Mouse (Mus musculus) heart, adult 11 months (tissue): ENCODE results near the gene Stk25.

Experiments used
- DNase-seq: peaks from one replicate; pipeline ENCODE4 v3.0.0; 2022

Stk25 gene

GRCm38 (mm10) chr1:93668791-93669548 lies 10.5 kb upstream of the Stk25 start:
- peak; percentile 99 for DNase-seq

DNA sequence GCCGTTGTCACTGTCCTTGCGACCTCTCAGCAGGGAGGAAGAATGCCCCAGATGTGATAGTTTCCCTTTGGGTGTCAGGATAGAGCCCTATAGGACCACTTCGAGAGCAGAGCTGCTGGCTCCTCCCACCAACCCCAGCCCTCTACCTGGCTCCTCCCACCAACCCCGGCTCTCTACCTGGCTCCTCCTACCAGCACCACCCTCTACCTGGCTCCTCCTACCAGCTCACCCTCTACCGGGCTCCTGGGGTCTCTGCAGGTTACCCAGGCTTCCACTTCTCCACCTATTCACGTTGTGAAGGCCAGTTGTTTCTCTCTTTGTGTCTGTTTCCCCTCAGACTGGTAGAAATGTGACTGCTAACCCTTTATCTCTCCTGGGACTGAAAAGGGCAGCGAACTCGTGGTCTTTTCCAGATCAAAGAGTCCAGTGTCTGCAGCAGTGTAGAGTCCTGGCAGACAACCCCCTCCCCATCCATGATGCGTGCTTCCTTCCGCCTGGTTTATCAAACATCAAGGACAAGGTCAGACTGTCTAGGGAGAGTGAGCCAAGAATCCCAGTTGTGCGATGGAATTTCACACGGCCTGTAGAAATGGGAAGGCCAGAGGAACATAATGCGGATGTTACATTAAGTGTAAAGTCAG lies 9.4 kb upstream of the Stk25 start:
- peak; percentile 89 for DNase-seq

DNA sequence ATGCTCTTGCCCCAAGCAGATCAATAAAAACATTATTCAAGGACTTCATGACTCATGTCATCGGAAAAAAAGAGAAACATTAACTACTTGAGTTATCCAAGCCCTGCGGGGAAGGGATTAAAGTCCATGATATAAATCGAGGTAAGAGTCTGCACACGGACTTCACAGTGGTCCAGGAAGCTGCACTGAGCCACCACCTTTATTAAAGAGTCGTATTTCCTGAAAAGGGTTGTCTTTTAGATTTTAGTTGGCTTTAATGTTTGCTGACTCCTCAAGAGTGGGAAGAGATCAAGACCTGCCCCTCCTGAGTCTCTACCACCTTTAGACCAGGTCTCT lies 1.5 kb downstream of the Stk25 start:
- no peak for DNase-seq

DNA sequence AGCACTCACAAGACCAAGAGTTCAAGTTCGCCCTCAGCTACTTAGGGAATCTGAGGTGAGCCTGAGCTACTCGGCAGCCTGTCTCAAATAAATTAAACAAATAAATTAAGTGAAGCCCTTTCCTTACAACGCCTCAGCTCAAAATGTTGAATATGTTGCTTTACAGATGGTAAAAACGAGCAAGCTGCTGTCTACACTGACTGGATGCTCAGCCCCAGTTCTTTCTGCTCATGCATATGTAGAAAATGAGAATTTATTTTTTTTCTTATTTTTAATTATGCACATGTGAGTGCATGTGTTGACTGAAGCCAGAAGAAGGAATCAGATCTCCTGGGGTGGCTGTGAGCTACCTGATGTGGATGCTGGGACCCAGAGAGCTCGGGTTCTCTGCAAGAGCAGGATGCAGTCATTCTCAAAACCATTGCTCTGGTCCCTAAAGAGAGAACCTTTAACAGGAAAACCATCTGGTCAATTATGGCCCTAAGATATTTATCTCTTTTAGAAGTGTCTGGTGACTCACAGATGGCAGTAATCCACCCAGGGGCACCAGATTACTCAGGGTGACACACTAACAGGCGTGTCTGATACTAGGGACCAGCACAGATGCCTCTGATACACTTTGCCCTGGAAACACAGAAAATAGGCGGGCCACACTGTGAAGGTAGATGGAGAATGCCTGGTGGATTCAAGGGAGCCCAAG lies 2.0 kb downstream of the Stk25 start:
- DNase-seq = no peak

DNA sequence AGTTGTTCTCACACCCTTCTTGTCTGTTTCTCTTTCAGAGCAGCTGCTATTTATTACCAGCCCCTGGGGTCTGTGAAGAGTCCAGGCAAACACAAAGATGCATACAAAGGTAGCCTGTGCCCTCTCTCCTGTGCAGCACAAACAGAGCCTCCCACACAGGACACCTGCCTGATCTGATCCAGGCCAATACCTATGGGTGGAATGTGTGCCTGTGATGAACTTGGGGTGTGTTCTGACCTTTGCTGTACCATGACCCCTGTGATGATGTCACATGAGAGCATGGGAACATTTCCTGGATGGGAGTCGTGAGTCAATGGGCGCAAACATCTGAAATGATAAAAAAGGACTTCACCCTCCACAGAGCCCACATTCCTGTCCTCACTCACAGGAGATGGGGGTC lies 3.7 kb downstream of the Stk25 start:
- no peak for DNase-seq

GRCm38 (mm10) chr1:93654275-93654674 lies 4.2 kb downstream of the Stk25 start:
- DNase-seq = no peak

DNA sequence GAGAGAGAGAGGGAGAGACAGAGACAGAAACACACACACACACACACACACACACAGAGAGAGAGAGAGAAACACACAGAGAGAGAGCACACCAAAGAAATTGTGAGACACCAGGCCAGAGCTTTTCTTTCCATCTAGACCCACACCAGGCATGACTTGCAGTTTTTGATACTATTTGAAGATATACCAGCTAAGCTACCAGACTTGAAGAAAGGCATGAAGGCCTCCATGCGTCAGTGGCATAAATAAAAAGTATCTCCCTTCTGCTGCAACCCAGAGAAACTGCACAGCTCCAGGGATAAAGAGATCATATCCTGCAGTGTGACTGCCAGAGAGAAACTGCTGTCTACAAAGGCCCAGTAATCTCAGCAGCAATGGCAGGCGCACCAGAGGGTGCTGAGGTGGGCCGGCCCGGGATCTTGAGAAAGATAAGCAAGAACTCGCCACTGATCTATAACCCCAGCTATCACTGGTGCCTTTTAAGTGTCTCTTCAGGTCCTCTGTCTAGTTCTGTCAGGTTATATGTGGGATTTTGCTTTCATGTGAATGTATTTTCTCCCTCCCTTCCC lies 8.8 kb downstream of the Stk25 start:
- DNase-seq = no peak

- DNase-seq = no peak
These were observed 15.8 kb downstream of the Stk25 start for GRCm38 (mm10) chr1:93642692-93643091.

- DNase-seq = no peak
These were observed 16.5 kb downstream of the Stk25 start for GRCm38 (mm10) chr1:93641978-93642377.

DNA sequence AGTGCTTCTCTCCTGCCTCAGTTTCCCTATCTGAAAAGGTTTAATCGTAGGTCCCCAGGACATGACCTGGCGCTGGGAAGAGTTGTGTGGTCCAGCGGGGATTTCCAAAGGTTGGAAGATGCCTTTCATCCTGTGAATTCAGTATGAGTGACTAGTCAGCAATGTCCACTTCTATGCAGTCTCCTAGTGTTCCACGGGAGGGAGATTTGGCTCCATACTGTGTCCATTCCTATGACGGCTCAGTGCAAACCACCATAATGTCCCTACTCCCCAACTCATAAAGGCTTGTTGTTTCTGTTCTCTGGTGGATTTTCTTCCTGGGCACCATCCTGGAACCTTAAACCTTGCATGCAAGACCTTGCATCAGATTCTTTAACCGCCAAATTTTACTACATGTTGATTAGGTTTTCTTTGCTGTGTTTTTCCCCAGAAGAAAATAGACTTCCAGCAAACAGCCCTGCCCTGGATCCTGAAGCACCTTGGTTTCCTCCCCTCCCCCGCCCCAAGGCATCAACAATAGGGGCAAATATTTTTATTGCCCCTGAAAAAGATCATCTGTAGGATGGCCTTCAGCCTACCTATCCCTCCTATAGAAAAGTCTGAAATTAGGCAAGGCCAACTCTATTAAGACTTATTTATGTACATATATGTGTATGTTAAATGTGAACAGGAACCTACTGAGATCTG lies 22.1 kb downstream of the Stk25 start:
- DNase-seq = no peak

- peak; percentile 100 for DNase-seq
These were observed 22.8 kb downstream of the Stk25 start for GRCm38 (mm10) chr1:93635580-93636192.

DNA sequence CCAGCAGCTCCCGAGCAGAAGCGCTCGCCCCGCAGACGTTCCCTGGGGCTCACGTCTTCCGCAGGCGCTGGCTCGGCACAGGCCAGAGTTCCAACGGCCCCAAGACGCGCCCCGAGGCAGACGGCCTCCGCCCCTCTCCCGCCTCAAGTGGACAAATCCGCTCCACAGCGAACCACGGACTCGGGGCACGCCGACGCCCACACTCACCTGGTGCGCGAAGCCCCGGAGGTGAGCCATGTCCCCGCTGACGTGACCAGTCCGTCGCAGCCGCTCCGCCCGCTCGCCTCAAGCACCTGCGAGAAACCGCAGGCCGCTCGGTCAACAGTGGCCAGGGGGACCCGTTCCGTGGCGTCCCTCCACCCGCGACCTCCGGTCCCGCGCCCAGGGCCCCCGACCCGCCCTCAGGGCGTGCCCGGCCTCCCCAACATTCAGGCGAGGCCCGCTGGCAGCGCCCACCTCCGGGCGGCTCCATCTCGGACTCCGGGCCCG lies 23.3 kb downstream of the Stk25 start:
- no peak for DNase-seq

DNA sequence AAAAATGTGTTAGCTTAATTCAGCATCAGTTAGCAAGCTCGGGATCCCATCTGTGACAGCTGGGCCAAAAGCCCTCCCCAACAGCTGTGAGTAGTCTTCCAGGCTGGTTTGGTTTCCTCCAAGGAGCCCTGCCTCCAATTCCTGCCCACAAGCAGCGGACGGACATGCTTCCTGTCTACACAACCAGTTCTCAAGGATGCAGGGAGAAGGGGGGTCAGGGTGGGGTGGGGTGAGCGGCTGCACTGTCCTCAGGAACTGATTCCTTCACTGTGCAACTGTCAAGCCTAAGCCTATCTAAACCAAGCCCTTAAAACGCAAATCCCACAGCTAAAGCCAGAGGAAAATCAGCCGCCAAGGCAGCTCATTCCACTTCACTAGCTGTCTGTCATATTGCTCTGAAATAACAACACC lies 24.0 kb downstream of the Stk25 start:
- peak; percentile 98 for DNase-seq

GRCm38 (mm10) chr1:93632723-93633122 lies 25.7 kb downstream of the Stk25 start:
- DNase-seq = no peak

GRCm38 (mm10) chr1:93630796-93631195 lies 27.7 kb downstream of the Stk25 start:
- no peak for DNase-seq

GRCm38 (mm10) chr1:93624502-93624901 lies 34.0 kb downstream of the Stk25 start:
- DNase-seq = no peak

GRCm38 (mm10) chr1:93618948-93619347 lies 39.5 kb downstream of the Stk25 start:
- DNase-seq = no peak

DNA sequence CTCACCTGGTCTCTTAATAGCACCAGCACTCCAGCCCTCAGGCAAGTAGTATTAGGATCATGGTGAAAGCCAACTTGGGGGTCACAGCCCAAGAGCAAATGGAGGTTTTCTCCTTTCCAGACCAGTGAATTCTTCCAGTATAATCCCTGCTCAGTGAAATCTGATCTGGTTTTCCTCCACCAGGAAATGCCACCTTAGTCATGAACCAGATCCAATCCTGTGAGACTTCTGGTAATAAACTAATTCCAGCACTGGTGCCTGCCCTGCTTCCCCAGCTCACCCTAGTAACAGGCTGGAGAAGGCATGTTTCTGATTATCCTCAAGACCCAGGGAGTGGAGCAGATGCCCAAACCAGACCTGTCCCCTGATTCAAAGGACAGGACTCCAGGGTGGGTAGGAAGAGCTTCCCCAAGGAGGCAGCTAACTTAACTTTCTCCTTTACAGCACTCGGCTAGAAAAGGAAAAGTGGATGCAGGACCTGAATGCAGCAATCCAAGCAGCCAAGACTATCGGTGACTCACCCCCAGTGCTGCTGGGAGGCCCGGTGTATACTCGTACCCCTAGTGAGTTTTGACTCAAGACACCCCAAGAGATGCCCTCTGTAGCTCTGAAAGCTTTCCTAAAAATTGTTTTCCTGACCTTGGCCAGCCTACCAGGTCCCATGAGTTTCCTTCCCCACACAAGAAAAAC lies 40.3 kb downstream of the Stk25 start:
- no peak for DNase-seq

GRCm38 (mm10) chr1:93609762-93610161 lies 48.7 kb downstream of the Stk25 start:
- peak; percentile 63 for DNase-seq

DNA sequence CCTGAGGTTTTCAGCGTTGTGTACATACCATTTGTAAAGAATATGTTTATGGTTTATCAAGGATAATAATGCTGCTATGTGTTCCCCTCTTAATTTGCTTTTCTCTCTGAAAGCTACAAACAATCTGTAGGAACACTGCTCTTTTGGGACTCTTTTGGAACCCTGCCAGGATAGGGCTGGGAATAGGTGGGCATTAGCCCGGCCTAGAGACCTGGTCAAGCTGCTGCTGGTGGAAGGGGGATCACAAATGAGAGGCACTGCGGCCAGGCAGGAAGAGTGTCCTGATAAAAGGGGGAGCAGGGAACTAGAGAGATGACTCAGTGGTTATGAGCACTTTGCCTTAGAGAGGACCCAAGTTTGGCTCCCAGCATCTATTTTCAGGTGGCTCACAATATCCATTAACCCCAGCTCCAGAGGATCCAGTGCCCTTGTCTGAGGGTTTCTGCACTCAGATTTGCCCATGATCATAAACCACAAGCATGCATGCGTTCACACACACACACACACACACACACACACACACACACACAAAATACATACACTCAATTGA lies 49.7 kb downstream of the Stk25 start:
- DNase-seq = peak; percentile 60
